Mouse (Mus musculus): Measurements from ENCODE around the gene Rusc1. TPM values are rescaled to one million over a fixed set of nuclear protein-coding genes. Genes with fewer than 3 reads are reported as not detected.

Rusc1 gene
- polyA plus RNA-seq, 1 experiment, result 13.6 TPM

DNA sequence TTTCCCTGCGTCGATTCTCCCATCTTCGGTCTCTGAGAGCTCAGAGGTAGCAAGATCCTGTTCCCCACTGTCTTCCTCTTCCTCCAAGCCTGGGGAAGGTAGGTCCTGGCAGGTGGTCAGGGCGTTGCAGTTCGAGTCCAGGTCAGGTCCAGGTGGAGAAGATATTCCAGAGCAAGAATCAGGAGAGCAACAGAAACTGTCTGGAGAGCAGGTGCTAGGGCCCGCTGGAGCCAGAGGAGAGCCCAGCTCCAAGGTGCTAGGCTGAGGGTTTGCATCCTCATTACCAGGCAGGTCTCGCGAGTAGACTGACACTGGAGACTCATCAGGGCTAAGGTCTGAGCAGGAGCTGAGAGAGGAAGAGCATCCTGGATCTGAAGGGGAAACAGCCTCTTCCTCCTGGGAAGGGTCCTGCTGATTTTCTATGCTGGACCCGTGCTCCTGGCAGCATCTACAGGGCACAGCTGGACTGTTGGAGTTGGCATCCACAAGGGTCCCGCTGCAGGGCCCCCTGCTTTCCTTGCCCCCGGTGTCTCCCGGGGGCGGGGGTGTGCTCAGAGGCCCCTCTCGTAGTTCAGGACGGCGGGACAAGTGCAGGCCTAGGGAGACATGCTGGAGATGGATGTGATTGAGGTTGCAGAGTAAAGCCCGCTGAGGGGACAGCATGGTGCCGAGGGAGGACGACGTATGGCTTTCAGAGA lies 1.2 kb downstream of the Rusc1 start:
- no peak overlapping the region for H3K27ac ChIP-seq (ENCODE audit: insufficient read depth, low read length)
- H3K4me1 ChIP-seq (ENCODE audit: control insufficient read depth, insufficient read depth, low read length), result peaks cover 4% of the 10 kb centered on the region
- peak overlapping the region; percentile 86 for H3K9ac ChIP-seq (ENCODE audit: low read depth, poor library complexity, severe bottlenecking)
- peak overlapping the region; percentile 14; the same call in 1 of the 2 replicates for H3K4me3 ChIP-seq (ENCODE audit: low read depth, low read length)
- TF ChIP-seq POLR2A (IDR thresholded peaks at IDR 0.05; ENCODE audit: insufficient read depth, low read length), result no peak
- no peak for TF ChIP-seq CTCF (IDR thresholded peaks at IDR 0.05; ENCODE audit: low read depth, low read length)
- no peak for TF ChIP-seq EP300 (IDR thresholded peaks at IDR 0.05; ENCODE audit: insufficient read depth, low read depth, low read length)
- no peaks in the 10 kb centered on the region for H3K27me3 ChIP-seq (ENCODE audit: control insufficient read depth, insufficient read depth, low read length, poor library complexity, severe bottlenecking)
- H3K9me3 ChIP-seq (replicated peaks; ENCODE audit: control insufficient read depth, insufficient read depth, low read length, poor library complexity, severe bottlenecking), result no peaks in the 10 kb centered on the region
- H3K36me3 ChIP-seq (ENCODE audit: control insufficient read depth, insufficient read depth, low read length, poor library complexity, severe bottlenecking), result peaks cover 12% of the 10 kb centered on the region

GRCm38 (mm10) chr3:89090694-89091655 lies 2.1 kb downstream of the Rusc1 start:
- Histone ChIP-seq H3K4me3 (ENCODE audit: low read depth, low read length) (peak overlapping the region; percentile 72), H3K27me3 (ENCODE audit: control insufficient read depth, insufficient read depth, low read length, poor library complexity, severe bottlenecking) (no peaks in the 10 kb centered on the region)

GRCm38 (mm10) chr3:89089882-89090591 lies 3.1 kb downstream of the Rusc1 start:
- Histone ChIP-seq H3K4me1 (ENCODE audit: control insufficient read depth, insufficient read depth, low read length) (peaks cover 4% of the 10 kb centered on the region), H3K27me3 (ENCODE audit: control insufficient read depth, insufficient read depth, low read length, poor library complexity, severe bottlenecking) (no peaks in the 10 kb centered on the region), H3K27ac (ENCODE audit: insufficient read depth, low read length) (no peak overlapping the region), H3K4me3 (ENCODE audit: low read depth, low read length) (peak overlapping the region; percentile 72), H3K9ac (ENCODE audit: low read depth, poor library complexity, severe bottlenecking) (peak overlapping the region; percentile 86), H3K9me3 (replicated peaks; ENCODE audit: control insufficient read depth, insufficient read depth, low read length, poor library complexity, severe bottlenecking) (no peaks in the 10 kb centered on the region), H3K36me3 (ENCODE audit: control insufficient read depth, insufficient read depth, low read length, poor library complexity, severe bottlenecking) (peaks cover 8% of the 10 kb centered on the region)
- TF ChIP-seq CTCF (IDR thresholded peaks at IDR 0.05; ENCODE audit: low read depth, low read length) (no peak), POLR2A (IDR thresholded peaks at IDR 0.05; ENCODE audit: insufficient read depth, low read length) (no peak), EP300 (IDR thresholded peaks at IDR 0.05; ENCODE audit: insufficient read depth, low read depth, low read length) (no peak)

More at GRCm38 (mm10) chr3:89090694-89091655, 2.1 kb downstream of the Rusc1 start:
- no peaks in the 10 kb centered on the region for H3K9me3 ChIP-seq (replicated peaks; ENCODE audit: control insufficient read depth, insufficient read depth, low read length, poor library complexity, severe bottlenecking)
- peaks cover 4% of the 10 kb centered on the region for H3K4me1 ChIP-seq (ENCODE audit: control insufficient read depth, insufficient read depth, low read length)
- no peak for TF ChIP-seq POLR2A (IDR thresholded peaks at IDR 0.05; ENCODE audit: insufficient read depth, low read length)
- peak; percentile 52 for TF ChIP-seq CTCF (IDR thresholded peaks at IDR 0.05; ENCODE audit: low read depth, low read length)
- no peak overlapping the region for H3K27ac ChIP-seq (ENCODE audit: insufficient read depth, low read length)
- H3K36me3 ChIP-seq (ENCODE audit: control insufficient read depth, insufficient read depth, low read length, poor library complexity, severe bottlenecking), result peaks cover 8% of the 10 kb centered on the region
- H3K9ac ChIP-seq (ENCODE audit: low read depth, poor library complexity, severe bottlenecking), result peak overlapping the region; percentile 86

DNA sequence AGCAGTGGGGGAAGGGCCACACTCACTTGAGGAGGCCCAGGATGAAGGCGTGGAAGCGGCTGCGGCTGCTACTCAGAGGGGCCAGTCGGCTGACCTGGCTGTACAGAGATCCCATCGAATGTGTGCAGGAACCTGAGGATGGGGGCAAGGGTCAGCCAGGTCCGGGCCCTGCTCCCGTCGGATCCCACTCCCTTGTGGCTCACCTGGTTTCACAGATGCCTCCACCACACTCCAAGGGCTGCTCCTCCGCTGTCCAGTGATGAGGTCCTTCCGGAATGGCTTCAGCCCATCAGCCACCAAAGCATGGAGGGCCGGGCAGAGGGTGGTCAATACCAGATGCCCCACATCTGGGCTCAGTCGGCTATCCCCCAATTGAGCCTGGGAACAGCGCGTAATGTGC lies 4.1 kb downstream of the Rusc1 start:
- Histone ChIP-seq H3K9ac (ENCODE audit: low read depth, poor library complexity, severe bottlenecking) (no peak overlapping the region), H3K4me1 (ENCODE audit: control insufficient read depth, insufficient read depth, low read length) (peaks cover 4% of the 10 kb centered on the region)

DNA sequence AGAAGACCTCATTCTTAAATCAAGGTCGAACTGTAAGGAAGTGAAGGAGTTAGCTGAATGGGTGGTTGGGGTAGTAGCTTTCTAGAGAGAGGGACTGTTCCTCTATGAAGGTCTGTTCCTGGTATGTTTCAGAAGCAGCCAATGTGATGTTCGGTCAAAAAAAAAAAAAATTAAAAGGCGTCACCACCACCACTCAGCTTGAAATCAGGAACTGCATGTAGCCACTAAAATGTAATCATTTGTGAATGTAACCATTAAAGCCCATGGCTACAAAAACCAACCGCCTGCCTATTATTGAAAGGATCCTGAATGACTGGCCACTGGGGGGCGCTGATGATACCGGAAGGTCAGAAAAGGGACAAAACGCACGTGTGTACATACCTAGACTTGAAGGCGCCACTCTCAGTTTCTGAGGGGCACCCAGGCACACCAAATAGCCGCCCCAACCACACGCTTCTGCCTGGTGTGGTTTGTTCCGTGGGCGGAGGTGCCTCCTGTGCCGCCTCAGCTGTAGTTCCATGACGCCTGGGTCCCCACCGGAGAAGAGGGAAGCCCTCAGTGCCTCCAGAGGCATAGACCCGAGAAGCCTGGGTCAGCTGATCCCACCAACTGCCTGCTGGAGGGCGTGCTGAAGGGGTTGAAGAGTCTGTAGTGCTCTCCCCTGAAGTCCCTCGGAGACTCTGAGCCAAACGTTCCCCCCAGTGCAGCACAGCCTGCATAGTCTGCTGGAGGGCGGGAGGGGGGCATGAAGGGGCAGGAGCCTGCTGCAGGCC lies 5.6 kb downstream of the Rusc1 start:
- Histone ChIP-seq H3K9me3 (replicated peaks; ENCODE audit: control insufficient read depth, insufficient read depth, low read length, poor library complexity, severe bottlenecking) (no peaks in the 10 kb centered on the region), H3K36me3 (ENCODE audit: control insufficient read depth, insufficient read depth, low read length, poor library complexity, severe bottlenecking) (no peaks in the 10 kb centered on the region), H3K27me3 (ENCODE audit: control insufficient read depth, insufficient read depth, low read length, poor library complexity, severe bottlenecking) (no peaks in the 10 kb centered on the region), H3K9ac (ENCODE audit: low read depth, poor library complexity, severe bottlenecking) (peak overlapping the region; percentile 32; the same call in 1 of the 2 replicates), H3K4me1 (ENCODE audit: control insufficient read depth, insufficient read depth, low read length) (peaks cover 4% of the 10 kb centered on the region), H3K4me3 (ENCODE audit: low read depth, low read length) (0 out of 2 replicates have a peak overlapping the region, but pooled peaks have one; percentile 13), H3K27ac (ENCODE audit: insufficient read depth, low read length) (no peak overlapping the region)
- TF ChIP-seq CTCF (IDR thresholded peaks at IDR 0.05; ENCODE audit: low read depth, low read length), result peak; percentile 49
- TF ChIP-seq EP300 (IDR thresholded peaks at IDR 0.05; ENCODE audit: insufficient read depth, low read depth, low read length), result no peak
- no peak for TF ChIP-seq POLR2A (IDR thresholded peaks at IDR 0.05; ENCODE audit: insufficient read depth, low read length)

More for the DNA sequence above, 4.1 kb downstream of the Rusc1 start:
- no peaks in the 10 kb centered on the region for H3K36me3 ChIP-seq (ENCODE audit: control insufficient read depth, insufficient read depth, low read length, poor library complexity, severe bottlenecking)
- no peak for TF ChIP-seq EP300 (IDR thresholded peaks at IDR 0.05; ENCODE audit: insufficient read depth, low read depth, low read length)
- no peaks in the 10 kb centered on the region for H3K27me3 ChIP-seq (ENCODE audit: control insufficient read depth, insufficient read depth, low read length, poor library complexity, severe bottlenecking)
- H3K9me3 ChIP-seq (replicated peaks; ENCODE audit: control insufficient read depth, insufficient read depth, low read length, poor library complexity, severe bottlenecking), result no peaks in the 10 kb centered on the region
- H3K27ac ChIP-seq (ENCODE audit: insufficient read depth, low read length), result no peak overlapping the region
- H3K4me3 ChIP-seq (ENCODE audit: low read depth, low read length), result no peak overlapping the region

Measured in ES-Bruce4 (cell line).